Mouse (Mus musculus) spleen, adult 2 months (tissue): Measurements from ENCODE around the gene Galnt2.

Experiments used
- CTCF ChIP-seq: fragments of 200-500 bp; IDR thresholded peaks from 2 replicates; pipeline ENCODE4 v1.5.1; 2011; ENCODE audit warnings: mild to moderate bottlenecking, inconsistent platforms; ENCODE audit not compliant: insufficient read depth, insufficient read length, insufficient replicate concordance; ENCODE audit errors: extremely low read depth
- POLR2A ChIP-seq: fragments of 200-500 bp; IDR thresholded peaks from 2 replicates; pipeline ENCODE4 v1.6.1; 2011; ENCODE audit warnings: low read depth, low read length, inconsistent platforms

DNA sequence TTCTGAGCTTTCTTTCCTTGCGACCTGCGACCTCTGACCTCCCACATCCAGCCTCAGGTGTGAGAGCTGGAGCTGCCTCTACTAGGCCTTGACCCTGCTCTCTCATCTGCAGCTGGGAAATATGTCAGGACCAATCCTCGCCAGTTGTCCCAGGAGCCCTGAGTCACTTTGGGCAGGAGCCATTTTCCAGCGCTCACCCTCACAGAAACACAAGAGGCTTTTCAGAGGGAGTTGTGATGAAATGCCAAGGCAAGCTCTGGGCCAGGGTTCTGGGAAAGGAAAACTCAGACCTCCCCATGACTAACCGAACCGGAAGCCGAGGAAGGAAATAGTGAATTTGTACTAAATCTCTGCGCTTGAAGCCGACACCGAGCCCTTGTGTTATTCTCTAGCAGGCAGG lies 38.2 kb upstream of the Galnt2 start:
- no peak for TF ChIP-seq POLR2A
- no peak for TF ChIP-seq CTCF
